Mouse (Mus musculus): ENCODE measurements around the gene Ribc2.

GRCm38 (mm10) chr15:85143747-85144146 lies 11.9 kb downstream of the Ribc2 start:
- TF ChIP-seq GATA1 (IDR thresholded peaks at IDR 0.05; ENCODE audit: low read length) (no peak), TAL1 (IDR thresholded peaks at IDR 0.05; ENCODE audit: low read length) (no peak)
